Mouse (Mus musculus) ES-E14 (cell line): Measurements from ENCODE around the gene Rsf1. TPM values are rescaled to one million over a fixed set of nuclear protein-coding genes. Genes with fewer than 3 reads are reported as not detected.

Source experiments
- DNase-seq: peaks from one replicate; pipeline ENCODE4 v3.0.0-alpha.2; 2013; ENCODE audit warnings: low read depth, low spot score
- H3K27ac ChIP-seq: 2 replicates; pipeline ENCODE4 v1.5.1; 2012; ENCODE audit warnings: low read depth, mild to moderate bottlenecking, low read length, moderate library complexity, mixed read lengths; ENCODE audit not compliant: poor library complexity, insufficient read depth, severe bottlenecking
- H3K36me3 ChIP-seq: 2 replicates; pipeline ENCODE4 v1.6.1; 2012; ENCODE audit warnings: mild to moderate bottlenecking, low read length, moderate library complexity, mixed read lengths; ENCODE audit not compliant: control insufficient read depth, poor library complexity, insufficient read depth, severe bottlenecking
- H3K4me1 ChIP-seq, 2 experiments: fragments of 150-350 bp in 1 of 2; sonication (generic) in 1 of 2; 2 replicates each; pipeline ENCODE4 v1.6.1; 2012; ENCODE audit warnings: low read length in 2 of 2, mild to moderate bottlenecking in 1 of 2, mixed read lengths in 1 of 2; ENCODE audit not compliant: control insufficient read depth in 2 of 2, insufficient read depth in 2 of 2, poor library complexity in 1 of 2
- H3K4me3 ChIP-seq, 2 experiments: fragments of 150-350 bp in 1 of 2; sonication (generic) in 1 of 2; 2 replicates each; pipeline ENCODE4 v1.5.1; 2012; ENCODE audit warnings: low read length in 2 of 2, low read depth in 1 of 2, mild to moderate bottlenecking in 1 of 2, mixed read lengths in 1 of 2; ENCODE audit not compliant: insufficient read depth in 1 of 2, poor library complexity in 1 of 2, severe bottlenecking in 1 of 2
- H3K9ac ChIP-seq: 2 replicates; pipeline ENCODE4 v1.6.1; 2012; ENCODE audit warnings: low read depth, mild to moderate bottlenecking, low read length, mixed read lengths; ENCODE audit not compliant: poor library complexity, insufficient read depth, severe bottlenecking
- H3K9me3 ChIP-seq: fragments of 150-350 bp; sonication (generic); 2 replicates; pipeline ENCODE4 v1.6.1; 2012; ENCODE audit warnings: low read depth, mild to moderate bottlenecking, low read length; ENCODE audit not compliant: control insufficient read depth, insufficient read depth
- CHD2 ChIP-seq: IDR thresholded peaks from 2 replicates; pipeline ENCODE4 v1.6.1; 2014; ENCODE audit warnings: mild to moderate bottlenecking, low read depth, low read length, inconsistent platforms
- HCFC1 ChIP-seq: IDR thresholded peaks from 2 replicates; pipeline ENCODE4 v1.6.1; 2012; ENCODE audit warnings: low read length, inconsistent platforms, borderline replicate concordance; ENCODE audit not compliant: insufficient read depth
- MAFK ChIP-seq: IDR thresholded peaks from 2 replicates; pipeline ENCODE4 v1.6.1; 2014; ENCODE audit warnings: mild to moderate bottlenecking, low read depth, low read length, inconsistent platforms; ENCODE audit not compliant: insufficient read depth
- ZC3H11A ChIP-seq: IDR thresholded peaks from 2 replicates; pipeline ENCODE4 v1.6.1; 2012; ENCODE audit warnings: low read depth, mild to moderate bottlenecking, inconsistent platforms, low read length, borderline replicate concordance
- ZNF384 ChIP-seq: IDR thresholded peaks from 2 replicates; pipeline ENCODE4 v1.6.1; 2012; ENCODE audit warnings: low read depth, low read length, inconsistent platforms
- in situ Hi-C, 2 experiments: fragments of 600-800 bp; cut with MboI; formaldehyde crosslinking; loops; one replicate each; pipeline ENCODE4 v1.15.1; 2025; ENCODE audit warnings: low sequenced_read_pairs in 2 of 2, inconsistent platforms in 1 of 2; ENCODE audit not compliant: unreplicated experiment in 2 of 2
- total RNA-seq: library from RNA; depleted of rRNA; stranded (reverse); fragments of 300-350 nt; gene quantifications from 2 replicates; pipeline ENCODE4 v1.2.3, GENCODE M21; 2012

The Rsf1 gene
- total RNA-seq, 1 experiment = 27.0 TPM

DNA sequence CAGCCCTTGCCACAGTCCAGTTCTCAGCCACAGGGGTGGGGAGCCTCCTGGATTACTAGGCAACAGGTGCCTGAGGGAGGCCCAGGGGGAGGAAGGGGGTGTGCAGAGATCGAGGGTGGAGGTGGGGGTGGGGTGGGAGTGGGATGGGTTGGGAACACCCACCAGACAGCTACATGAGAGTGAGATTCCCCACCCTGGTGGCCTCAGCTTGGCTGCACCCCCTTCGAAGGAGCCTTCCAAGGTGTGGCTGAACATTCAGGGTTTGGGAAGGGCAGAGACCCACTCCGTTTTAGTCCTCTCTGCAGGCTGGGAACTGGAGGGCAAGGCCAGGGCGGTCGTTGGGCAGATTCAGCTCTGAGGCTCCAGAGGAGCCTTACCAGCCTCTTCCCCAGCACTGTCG, 11.6 kb downstream of the Rsf1 start:
- Histone ChIP-seq H3K36me3 (no peaks in the 10 kb centered on the region), H3K27ac (peak overlapping the region; percentile 41; the same call in 1 of the 2 replicates), H3K9ac (no peak overlapping the region), H3K4me1 (peaks cover 9 to 19% of the 10 kb centered on the region in 2 experiments; a peak in 3 of 4 replicates), H3K9me3 (no peaks in the 10 kb centered on the region), H3K4me3 (no peak overlapping the region)
- DNase-seq = no peak
- TF ChIP-seq MAFK (no peak), CHD2 (no peak), ZNF384 (no peak), ZC3H11A (no peak), HCFC1 (no peak)
- in situ Hi-C loops = no loop called here

DNA sequence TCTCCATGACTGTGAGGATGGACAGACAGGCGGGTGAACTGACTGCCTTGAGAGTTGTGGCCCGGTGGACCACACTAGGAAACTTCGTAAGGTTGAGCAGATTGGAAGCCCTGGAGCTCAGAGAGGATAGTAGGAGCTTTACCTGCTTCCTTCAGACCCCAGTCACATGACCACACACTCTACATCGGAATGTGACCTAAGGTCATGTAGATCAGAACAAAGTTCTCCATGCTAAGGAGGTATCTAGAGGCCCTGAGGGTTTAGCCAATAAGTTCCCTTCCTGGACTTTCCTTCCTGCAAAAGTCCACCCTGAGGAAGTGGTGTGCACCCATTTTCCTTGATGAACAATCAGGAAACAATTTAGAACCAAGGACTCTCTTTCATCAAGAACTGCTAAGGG, 12.7 kb downstream of the Rsf1 start:
- peak overlapping the region; percentile 41; the same call in 1 of the 2 replicates for H3K27ac ChIP-seq
- TF ChIP-seq ZC3H11A = no peak
- peaks cover 9 to 19% of the 10 kb centered on the region in 2 experiments; a peak in 3 of 4 replicates for H3K4me1 ChIP-seq
- in situ Hi-C loops = no loop called here
- H3K4me3 ChIP-seq = no peak overlapping the region
- no peak for DNase-seq
- H3K9ac ChIP-seq = no peak overlapping the region
- H3K36me3 ChIP-seq = no peaks in the 10 kb centered on the region
- no peaks in the 10 kb centered on the region for H3K9me3 ChIP-seq

DNA sequence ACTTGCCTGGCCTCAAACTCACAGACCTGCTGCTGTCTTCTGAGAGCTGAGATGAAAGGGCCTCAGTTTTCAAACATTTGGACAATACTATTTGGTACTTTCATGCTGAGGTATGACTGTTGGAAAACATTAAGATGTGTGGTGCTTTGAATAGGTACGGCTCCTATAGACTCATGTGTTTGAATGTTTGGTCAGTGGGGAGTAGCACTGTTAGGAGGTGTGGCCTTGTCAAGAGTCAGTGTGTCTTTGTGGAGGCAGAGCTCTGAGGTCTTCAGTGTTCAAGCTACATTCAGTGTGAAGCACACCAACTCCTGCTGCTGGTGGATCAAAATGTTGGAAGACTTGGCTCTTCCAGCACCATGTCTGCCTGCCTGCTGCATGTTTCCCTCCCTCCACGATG, 13.8 kb downstream of the Rsf1 start:
- Histone ChIP-seq H3K36me3 (no peaks in the 10 kb centered on the region), H3K9me3 (no peaks in the 10 kb centered on the region), H3K9ac (no peak overlapping the region), H3K4me3 (no peak overlapping the region), H3K4me1 (peaks cover 9 to 19% of the 10 kb centered on the region in 2 experiments; a peak in 3 of 4 replicates), H3K27ac (no peak overlapping the region)
- in situ Hi-C loops = no loop called here
- no peak for DNase-seq
- TF ChIP-seq ZC3H11A (no peak), MAFK (no peak), ZNF384 (no peak), HCFC1 (no peak), CHD2 (no peak)

DNA sequence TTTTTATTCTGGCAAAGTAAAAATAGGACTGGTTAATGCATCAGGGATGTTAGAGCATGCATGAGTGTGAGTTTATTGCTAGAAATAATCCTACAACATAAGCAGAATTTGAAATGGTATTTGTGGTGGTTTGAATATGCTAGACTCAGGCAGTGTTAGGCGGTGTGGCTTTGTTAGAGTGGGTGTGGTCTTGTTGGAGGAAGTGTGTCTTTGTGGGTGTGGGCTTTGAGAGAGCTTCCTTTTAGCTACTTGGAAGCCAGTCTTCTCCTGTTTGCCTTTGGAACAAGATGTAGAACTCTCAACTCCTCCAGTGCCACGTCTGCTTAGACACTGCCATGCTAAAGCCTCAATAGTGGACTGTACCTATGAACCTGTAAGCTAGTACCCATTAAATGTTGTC, 18.9 kb downstream of the Rsf1 start:
- Histone ChIP-seq H3K36me3 (no peaks in the 10 kb centered on the region), H3K9me3 (no peaks in the 10 kb centered on the region), H3K9ac (no peak overlapping the region), H3K4me3 (no peak overlapping the region; a peak in 1 of 4 replicates), H3K4me1 (peaks cover 0 to 7% of the 10 kb centered on the region in 2 experiments; a peak in 2 of 4 replicates), H3K27ac (no peak overlapping the region; the same call in 1 of the 2 replicates)
- no peak for DNase-seq
- TF ChIP-seq CHD2 (no peak), HCFC1 (no peak)
- in situ Hi-C loops = no loop called here

DNA sequence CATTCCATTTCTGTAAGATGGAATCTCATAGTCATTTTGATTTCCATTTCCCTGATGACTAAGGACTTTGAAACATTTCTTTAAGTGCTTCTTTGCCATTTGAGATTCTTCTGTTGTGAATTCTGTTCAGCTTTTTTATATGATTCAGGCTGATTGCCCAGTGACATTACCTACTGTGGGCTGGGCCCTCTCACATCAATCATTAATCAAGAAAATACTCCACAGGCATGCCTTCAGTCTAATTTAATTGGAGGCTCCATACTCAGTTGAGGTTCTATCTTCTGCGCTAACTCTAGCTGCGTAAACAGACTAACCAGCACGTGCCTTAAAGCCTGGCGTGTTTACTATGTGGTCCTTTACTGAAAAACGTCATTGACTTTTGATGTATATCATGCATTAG, 41.7 kb downstream of the Rsf1 start:
- TF ChIP-seq MAFK (no peak), HCFC1 (no peak), ZNF384 (no peak), ZC3H11A (no peak)
- Histone ChIP-seq H3K4me3 (no peak overlapping the region), H3K4me1 (no peaks in the 10 kb centered on the region), H3K27ac (no peak overlapping the region), H3K36me3 (no peaks in the 10 kb centered on the region), H3K9ac (no peak overlapping the region), H3K9me3 (no peaks in the 10 kb centered on the region)
- in situ Hi-C loops = no loop called here
- DNase-seq = no peak
